Comparison of ENCODE assay signal across 7 mouse cellular contexts in genomic region chr15:103305070-103305678, GRCm38 (mm10). TPM values are rescaled to one million over a fixed set of nuclear protein-coding genes. Genes with fewer than 3 reads are reported as not detected.
DNase-seq lines count a peak whose midpoint lies in the region; ATAC-seq and TF ChIP-seq lines count a peak whose summit lies in the region.

No protein-coding gene starts in this region.

- H3K27ac ChIP-seq in embryonic facial prominence, embryonic 13.5 days, result peak overlapping the region; percentile 98
- H3K27ac ChIP-seq in kidney, adult 2 months (ENCODE audit: insufficient read depth, low read depth, low read length), result peak overlapping the region; percentile 97
- peak overlapping the region; percentile 98 for H3K27ac ChIP-seq in limb, embryonic 12.5 days
- H3K27ac ChIP-seq in midbrain, embryonic 15.5 days, result peak overlapping the region; percentile 98
- H3K27ac ChIP-seq in spleen, adult 2 months (ENCODE audit: insufficient read depth, low read length), result peak overlapping the region; percentile 53

- peak overlapping the region; percentile 79 for H3K9ac ChIP-seq in embryonic facial prominence, embryonic 13.5 days
- H3K9ac ChIP-seq in limb, embryonic 12.5 days (replicated peaks), result peak overlapping the region; percentile 66
- H3K9ac ChIP-seq in midbrain, embryonic 15.5 days, result peak overlapping the region; percentile 61

- peaks cover 71% of the 10 kb centered on the region for H3K4me1 ChIP-seq in embryonic facial prominence, embryonic 13.5 days
- H3K4me1 ChIP-seq in kidney, adult 2 months (ENCODE audit: control insufficient read depth, insufficient read depth, low read length), result peaks cover 33% of the 10 kb centered on the region
- peaks cover 74% of the 10 kb centered on the region for H3K4me1 ChIP-seq in limb, embryonic 12.5 days (replicated peaks)
- peaks cover 65% of the 10 kb centered on the region for H3K4me1 ChIP-seq in midbrain, embryonic 15.5 days
- H3K4me1 ChIP-seq in spleen, adult 2 months (ENCODE audit: control insufficient read depth, insufficient read depth, insufficient read length), result peaks cover 5% of the 10 kb centered on the region; the same call in 1 of the 2 replicates

- WGBS in embryonic facial prominence, embryonic 13.5 days, result under 1% methylated on average over 71 of the region's 71 CpGs
- WGBS in kidney, adult 2 months, result under 1% methylated on average over 70 of the region's 71 CpGs
- WGBS in limb, embryonic 12.5 days, result under 1% methylated on average over 71 of the region's 71 CpGs
- WGBS in midbrain, embryonic 15.5 days, result under 1% methylated on average over 71 of the region's 71 CpGs
- under 1% methylated on average over 65 of the region's 71 CpGs for WGBS in spleen, adult 2 months

- H3K4me2 ChIP-seq in embryonic facial prominence, embryonic 13.5 days, result peak overlapping the region; percentile 82
- peak overlapping the region; percentile 75 for H3K4me2 ChIP-seq in limb, embryonic 12.5 days
- peak overlapping the region; percentile 68 for H3K4me2 ChIP-seq in midbrain, embryonic 15.5 days

- no peak for TF ChIP-seq CTCF in kidney, adult 2 months (conservative IDR thresholded peaks at IDR 0.05; ENCODE audit: insufficient read depth, insufficient read length, low read depth, low read length)
- TF ChIP-seq CTCF in spleen, adult 2 months (IDR thresholded peaks at IDR 0.05; ENCODE audit: extremely low read depth, insufficient read depth, insufficient read length, insufficient replicate concordance), result no peak

- DNase-seq in adrenal gland, postnatal 25 days, result peak; percentile 96
- DNase-seq in heart, adult 18-20 months, result peak; percentile 96 to 98
- peak; percentile 99 for DNase-seq in kidney, adult 2 months
- peak; percentile 82 to 84 for DNase-seq in spleen, adult 2 months (ENCODE audit: low read depth in 1 of 2, low spot score in 2 of 2)

- H3K4me3 ChIP-seq in embryonic facial prominence, embryonic 13.5 days, result peak overlapping the region; percentile 52
- peak overlapping the region; percentile 53 for H3K4me3 ChIP-seq in kidney, adult 2 months (ENCODE audit: insufficient read depth, low read depth, low read length)
- peak overlapping the region; percentile 41 for H3K4me3 ChIP-seq in limb, embryonic 12.5 days (replicated peaks)
- H3K4me3 ChIP-seq in midbrain, embryonic 15.5 days, result peak overlapping the region; percentile 40
- H3K4me3 ChIP-seq in spleen, adult 2 months (ENCODE audit: extremely low read depth, insufficient read depth, insufficient read length), result peak overlapping the region; percentile 64

- no peaks in the 10 kb centered on the region for H3K9me3 ChIP-seq in embryonic facial prominence, embryonic 13.5 days
- H3K9me3 ChIP-seq in limb, embryonic 12.5 days, result no peaks in the 10 kb centered on the region
- H3K9me3 ChIP-seq in midbrain, embryonic 15.5 days, result no peaks in the 10 kb centered on the region

- H3K36me3 ChIP-seq in embryonic facial prominence, embryonic 13.5 days, result no peaks in the 10 kb centered on the region
- H3K36me3 ChIP-seq in kidney, adult 2 months (ENCODE audit: control insufficient read depth, insufficient read depth, low read length), result no peaks in the 10 kb centered on the region
- H3K36me3 ChIP-seq in limb, embryonic 12.5 days, result no peaks in the 10 kb centered on the region
- no peaks in the 10 kb centered on the region for H3K36me3 ChIP-seq in midbrain, embryonic 15.5 days (replicated peaks)
- H3K36me3 ChIP-seq in spleen, adult 2 months (ENCODE audit: control insufficient read depth, insufficient read depth, low read length), result no peaks in the 10 kb centered on the region

- H3K27me3 ChIP-seq in embryonic facial prominence, embryonic 13.5 days, result peaks cover 11% of the 10 kb centered on the region
- H3K27me3 ChIP-seq in kidney, adult 2 months (replicated peaks; ENCODE audit: control insufficient read depth, insufficient read depth, low read length), result no peaks in the 10 kb centered on the region
- peaks cover 9% of the 10 kb centered on the region; the same call in 1 of the 2 replicates for H3K27me3 ChIP-seq in limb, embryonic 12.5 days
- H3K27me3 ChIP-seq in midbrain, embryonic 15.5 days (replicated peaks), result no peaks in the 10 kb centered on the region
- H3K27me3 ChIP-seq in spleen, adult 2 months (ENCODE audit: control insufficient read depth, insufficient read depth, low read length), result no peaks in the 10 kb centered on the region

- peak; percentile 38 for TF ChIP-seq POLR2A in kidney, adult 2 months (IDR thresholded peaks at IDR 0.05; ENCODE audit: low read depth, low read length)
- TF ChIP-seq POLR2A in spleen, adult 2 months (IDR thresholded peaks at IDR 0.05; ENCODE audit: low read depth, low read length), result peak; percentile 17; the same call in 1 of the 2 replicates

- ATAC-seq in embryonic facial prominence, embryonic 13.5 days (ENCODE audit: insufficient number of reproducible peaks, insufficient read depth, low FRiP score, low TSS enrichment, low read depth), result peak; percentile 91
- ATAC-seq in limb, embryonic 12.5 days (ENCODE audit: insufficient number of reproducible peaks, insufficient read depth, low FRiP score, low TSS enrichment, low read depth), result peak; percentile 88
- peak; percentile 96 for ATAC-seq in midbrain, embryonic 15.5 days (replicated peaks)

RNA-seq across cellular contexts. Expression of gene Gpr84, which starts 5.2 kb away (rescaled TPM):
- not detected in 2 replicates for total RNA-seq in adrenal gland, postnatal 25 days (2021)
- polyA plus RNA-seq in embryonic facial prominence, embryonic 13.5 days (2015; fragmentation: Nextera tagmentation; extraction: Ambion mirVana), result 0.54 and 0.62 TPM in 2 replicates
- total RNA-seq in heart, adult 18-20 months (2021), result not detected
- polyA plus RNA-seq in kidney, adult 2 months (2012; rRNA removed), result 0.13 TPM in 1 of 2 replicates, not detected in the other
- 0.31 and 0.44 TPM in 2 replicates for polyA plus RNA-seq in limb, embryonic 12.5 days (2016; fragmentation: Nextera tagmentation; extraction: Ambion mirVana)
- polyA plus RNA-seq in midbrain, embryonic 15.5 days (2015; fragmentation: Nextera tagmentation; extraction: Ambion mirVana), result 0.31 and 0.34 TPM in 2 replicates
- 0.33 and 0.49 TPM in 2 replicates for polyA plus RNA-seq in spleen, adult 2 months (2012; rRNA removed)

RNA-seq across cellular contexts. Expression of gene Copz1, which starts 32.7 kb away (rescaled TPM):
- 143 and 145 TPM in 2 replicates for total RNA-seq in adrenal gland, postnatal 25 days (2021)
- polyA plus RNA-seq in embryonic facial prominence, embryonic 13.5 days (2015; fragmentation: Nextera tagmentation; extraction: Ambion mirVana), result 254 and 287 TPM in 2 replicates
- 10 to 100 TPM; 52.3 to 52.9 TPM for total RNA-seq in heart, adult 18-20 months (2021)
- 138 TPM in 2 replicates for polyA plus RNA-seq in kidney, adult 2 months (2012; rRNA removed)
- 252 and 259 TPM in 2 replicates for polyA plus RNA-seq in limb, embryonic 12.5 days (2016; fragmentation: Nextera tagmentation; extraction: Ambion mirVana)
- polyA plus RNA-seq in midbrain, embryonic 15.5 days (2015; fragmentation: Nextera tagmentation; extraction: Ambion mirVana), result 197 and 203 TPM in 2 replicates
- polyA plus RNA-seq in spleen, adult 2 months (2012; rRNA removed), result 43.2 and 46.8 TPM in 2 replicates

RNA-seq across cellular contexts. Expression of gene Zfp385a, which starts 34.7 kb away (rescaled TPM):
- 8.8 and 9.1 TPM in 2 replicates for total RNA-seq in adrenal gland, postnatal 25 days (2021)
- polyA plus RNA-seq in embryonic facial prominence, embryonic 13.5 days (2015; fragmentation: Nextera tagmentation; extraction: Ambion mirVana), result 10.9 and 12.2 TPM in 2 replicates
- 10 to 100 TPM in 1 of 2 experiments, 1 to 10 TPM in 1; 8.9 to 10.3 TPM for total RNA-seq in heart, adult 18-20 months (2021)
- 5.2 and 6.1 TPM in 2 replicates for polyA plus RNA-seq in kidney, adult 2 months (2012; rRNA removed)
- polyA plus RNA-seq in limb, embryonic 12.5 days (2016; fragmentation: Nextera tagmentation; extraction: Ambion mirVana), result 11.2 and 13.3 TPM in 2 replicates
- polyA plus RNA-seq in midbrain, embryonic 15.5 days (2015; fragmentation: Nextera tagmentation; extraction: Ambion mirVana), result 24.4 and 25.6 TPM in 2 replicates
- polyA plus RNA-seq in spleen, adult 2 months (2012; rRNA removed), result 28.1 and 31.0 TPM in 2 replicates

RNA-seq across cellular contexts. Expression of gene Nfe2, which starts 47.0 kb away (rescaled TPM):
- total RNA-seq in adrenal gland, postnatal 25 days (2021), result 0.58 TPM in 1 of 2 replicates, not detected in the other
- 2.4 and 2.9 TPM in 2 replicates for polyA plus RNA-seq in embryonic facial prominence, embryonic 13.5 days (2015; fragmentation: Nextera tagmentation; extraction: Ambion mirVana)
- 1 to 10 TPM in 1 of 2 experiments, under 1 TPM in 1; 0.46 to 1.2 TPM for total RNA-seq in heart, adult 18-20 months (2021)
- polyA plus RNA-seq in kidney, adult 2 months (2012; rRNA removed), result 0.58 and 1.0 TPM in 2 replicates
- polyA plus RNA-seq in limb, embryonic 12.5 days (2016; fragmentation: Nextera tagmentation; extraction: Ambion mirVana), result 4.6 and 4.7 TPM in 2 replicates
- 0.63 and 0.92 TPM in 2 replicates for polyA plus RNA-seq in midbrain, embryonic 15.5 days (2015; fragmentation: Nextera tagmentation; extraction: Ambion mirVana)
- polyA plus RNA-seq in spleen, adult 2 months (2012; rRNA removed), result 56.5 and 80.1 TPM in 2 replicates

Comparison
In these comparisons a context has a peak if more than half of its experiments do, and no peak if none do; other contexts are left out.
1. Peak in every context shown above with its lines: DNase-seq, ATAC-seq, H3K4me3 ChIP-seq and H3K27ac ChIP-seq.